12 mouse cellular contexts compared by ENCODE assay signal in the genomic region with DNA sequence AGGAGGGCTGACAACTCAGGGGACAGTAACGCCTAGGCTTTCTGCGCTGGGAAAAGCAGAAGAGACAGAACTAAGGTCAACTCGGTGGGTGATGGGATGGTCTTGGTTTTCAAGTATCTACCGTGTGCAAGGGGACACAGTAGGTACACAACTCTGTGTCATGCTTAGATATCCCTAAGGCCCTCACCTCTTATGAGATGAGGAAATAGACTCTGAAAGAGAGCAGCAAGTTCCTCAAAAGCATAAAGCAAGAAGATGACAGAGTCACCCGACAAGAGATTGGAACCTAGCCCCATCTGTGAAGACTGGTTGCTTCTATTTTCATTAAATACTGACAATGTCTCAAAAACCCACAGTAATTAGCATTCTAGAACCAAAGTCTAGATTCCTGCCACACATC.
"Had no signal": no experiment of that assay in that cellular context is flagged by ENCODE, and none has a peak within 500 bp of the region (broad histone marks: within the 10 kb centered on the region; RNA-seq: fewer than 3 reads in every experiment).

No protein-coding gene starts in this region.

- ATAC-seq: liver, postnatal 0 days; lung, postnatal 0 days; midbrain, embryonic 13.5 days; midbrain, embryonic 15.5 days had no signal

- DNase-seq: liver, postnatal 0 days; lung, adult 2 months; lung, postnatal 14 days; lung, postnatal 36 days; right cerebral cortex, adult 18-20 months; right cerebral cortex, postnatal 25 days; thymus, adult 2 months; thymus, postnatal 25 days; thymus, postnatal 4 days had no signal
